Mouse (Mus musculus) liver, adult 2 months (tissue): ENCODE measurements at regions not wholly inside any gene's neighbourhood (a gene's known extent, or its start where the extent isn't known, plus 50 kb on each side); places are given as distances from the start of the nearest gene placed in this dataset.

ENCODE experiments used
- DNase-seq: peaks from one replicate; pipeline ENCODE4 v3.0.0-alpha.2; 2011; ENCODE audit warnings: low read depth, low spot score; ENCODE audit errors: extremely low read depth
- H3K27ac ChIP-seq: fragments of 200-500 bp; replicated peaks from 2 replicates; pipeline ENCODE4 v1.5.1; 2012; ENCODE audit warnings: low read depth, mild to moderate bottlenecking, control low read depth, inconsistent platforms, low read length; ENCODE audit not compliant: insufficient read depth
- H3K27me3 ChIP-seq: fragments of 200-500 bp; 2 replicates; pipeline ENCODE4 v1.6.1; 2012; ENCODE audit warnings: mild to moderate bottlenecking, moderate library complexity, low read length, inconsistent platforms; ENCODE audit not compliant: control insufficient read depth, insufficient read depth
- H3K36me3 ChIP-seq: fragments of 200-500 bp; 2 replicates; pipeline ENCODE4 v1.6.1; 2012; ENCODE audit warnings: low read length, inconsistent platforms; ENCODE audit not compliant: control insufficient read depth, insufficient read depth
- H3K4me1 ChIP-seq: fragments of 200-500 bp; 2 replicates; pipeline ENCODE4 v1.6.1; 2011; ENCODE audit warnings: low read length; ENCODE audit not compliant: control insufficient read depth, insufficient read depth
- H3K4me3 ChIP-seq: fragments of 200-500 bp; 2 replicates; pipeline ENCODE4 v1.5.1; 2011; ENCODE audit warnings: low read depth, mild to moderate bottlenecking, control low read depth, low read length, moderate library complexity; ENCODE audit not compliant: insufficient read depth
- H3K79me2 ChIP-seq: fragments of 200-500 bp; 2 replicates; pipeline ENCODE4 v1.6.1; 2012; ENCODE audit warnings: inconsistent platforms, mild to moderate bottlenecking, low read length, moderate library complexity; ENCODE audit not compliant: control insufficient read depth, insufficient read depth
- H3K9ac ChIP-seq: fragments of 200-500 bp; 2 replicates; pipeline ENCODE4 v1.6.1; 2012; ENCODE audit warnings: low read depth, mild to moderate bottlenecking, control low read depth, inconsistent platforms, low read length
- CTCF ChIP-seq: fragments of 200-500 bp; IDR thresholded peaks from 2 replicates; pipeline ENCODE4 v1.5.1; 2011; ENCODE audit warnings: low read depth, low read length, control low read depth
- POLR2A ChIP-seq: fragments of 200-500 bp; IDR thresholded peaks from 2 replicates; pipeline ENCODE4 v1.6.1; 2011; ENCODE audit warnings: low read length, control low read depth; ENCODE audit not compliant: insufficient read depth; ENCODE audit errors: extremely low read depth
- whole genome bisulfite sequencing: fragments of 180-500 bp; shearing (Covaris S2); methylation state at CpG from one replicate; pipeline ENCODE4 v1.1.7; 2018; 5-methylcytosine and 5-hydroxymethylcytosine counted together

DNA sequence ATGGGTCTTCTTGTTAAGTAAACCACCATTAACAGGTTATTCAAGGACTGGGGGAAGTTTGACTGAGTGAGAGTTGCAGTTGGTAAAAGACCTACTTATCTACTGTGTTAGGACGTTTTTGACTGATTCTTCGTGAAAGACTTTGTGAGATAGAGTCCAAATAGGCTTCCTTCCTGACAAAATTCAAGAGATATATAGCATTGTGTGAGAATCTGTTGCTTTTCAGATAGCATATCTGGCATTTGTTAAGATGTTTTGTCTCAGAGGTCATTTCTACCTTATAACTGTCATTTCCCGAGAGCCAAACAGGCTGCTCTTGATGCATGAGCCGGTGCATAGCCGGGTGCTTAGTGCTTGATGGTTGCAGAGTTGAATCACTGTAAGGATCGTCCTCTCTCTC is 214.8 kb downstream of the Pten start:
- 86% methylated on average over 6 of the region's 6 CpGs for whole genome bisulfite sequencing
- no peaks in the 10 kb centered on the region for H3K27me3 ChIP-seq
- no peak overlapping the region for H3K4me3 ChIP-seq
- no peak for TF ChIP-seq POLR2A
- no peak for TF ChIP-seq CTCF
- H3K9ac ChIP-seq = no peak overlapping the region
- H3K27ac ChIP-seq = no peak overlapping the region
- no peaks in the 10 kb centered on the region for H3K79me2 ChIP-seq
- no peak for DNase-seq
- H3K4me1 ChIP-seq = no peaks in the 10 kb centered on the region
- H3K36me3 ChIP-seq = no peaks in the 10 kb centered on the region

DNA sequence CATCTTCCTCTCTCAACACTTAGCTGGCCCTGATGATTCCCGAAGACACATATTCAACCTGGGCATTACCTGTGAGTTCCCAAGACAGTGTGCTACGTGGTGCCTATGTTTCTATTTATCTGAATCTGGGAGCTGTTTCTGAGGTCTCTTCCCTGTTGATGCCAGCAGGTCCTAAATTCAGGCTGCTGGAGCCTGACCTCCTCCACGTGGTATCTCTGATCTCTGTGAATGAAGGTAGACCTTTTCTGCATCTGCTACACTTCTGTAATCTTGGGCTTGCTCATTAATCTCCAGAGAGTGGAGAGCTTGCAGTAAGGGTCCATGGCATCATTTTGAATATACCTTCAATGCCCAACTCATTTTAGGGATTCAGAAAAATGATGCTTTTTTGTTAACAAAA is 215.8 kb downstream of the Pten start:
- 0 out of 2 replicates have a peak, but pooled peaks cover 2% of the 10 kb centered on the region for H3K4me1 ChIP-seq
- no peak for DNase-seq
- H3K4me3 ChIP-seq = no peak overlapping the region
- no peak overlapping the region for H3K27ac ChIP-seq
- no peak for TF ChIP-seq CTCF
- no peak for TF ChIP-seq POLR2A
- no peaks in the 10 kb centered on the region for H3K79me2 ChIP-seq
- 87% methylated on average over 3 of the region's 3 CpGs for WGBS
- no peaks in the 10 kb centered on the region for H3K36me3 ChIP-seq
- H3K9ac ChIP-seq = no peak overlapping the region
- no peaks in the 10 kb centered on the region for H3K27me3 ChIP-seq

DNA sequence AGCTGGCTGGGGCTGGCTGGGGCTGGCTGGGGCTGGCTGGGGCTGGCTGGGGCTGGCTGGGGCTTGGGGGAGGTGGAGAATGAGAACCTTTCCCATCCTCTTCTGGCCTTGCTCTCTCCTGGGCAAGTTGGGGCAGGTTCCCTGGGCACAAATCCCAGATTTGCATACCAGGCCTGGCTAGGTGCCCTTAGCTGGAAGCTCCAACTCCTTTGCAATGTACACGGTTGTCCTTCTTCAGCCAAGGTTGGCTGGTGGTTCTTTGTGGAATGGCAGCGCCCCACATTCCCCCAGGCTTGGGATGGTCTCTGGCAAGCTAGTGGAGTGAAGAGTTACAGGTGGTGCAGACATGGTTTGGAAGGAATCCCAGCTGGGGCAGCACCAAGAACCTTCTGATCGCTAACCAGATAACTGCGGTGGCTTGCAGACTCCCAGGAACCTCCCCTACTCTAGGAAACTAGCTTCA is 217.5 kb downstream of the Pten start:
- 23% methylated on average over 4 of the region's 4 CpGs for WGBS
- H3K4me3 ChIP-seq = no peak overlapping the region
- no peaks in the 10 kb centered on the region for H3K79me2 ChIP-seq
- TF ChIP-seq CTCF (no peak), POLR2A (no peak)
- DNase-seq = peak; percentile 84
- peaks cover 2% of the 10 kb centered on the region; the same call in 1 of the 2 replicates for H3K4me1 ChIP-seq
- H3K9ac ChIP-seq = no peak overlapping the region
- no peaks in the 10 kb centered on the region for H3K36me3 ChIP-seq
- no peaks in the 10 kb centered on the region for H3K27me3 ChIP-seq
- no peak overlapping the region for H3K27ac ChIP-seq

DNA sequence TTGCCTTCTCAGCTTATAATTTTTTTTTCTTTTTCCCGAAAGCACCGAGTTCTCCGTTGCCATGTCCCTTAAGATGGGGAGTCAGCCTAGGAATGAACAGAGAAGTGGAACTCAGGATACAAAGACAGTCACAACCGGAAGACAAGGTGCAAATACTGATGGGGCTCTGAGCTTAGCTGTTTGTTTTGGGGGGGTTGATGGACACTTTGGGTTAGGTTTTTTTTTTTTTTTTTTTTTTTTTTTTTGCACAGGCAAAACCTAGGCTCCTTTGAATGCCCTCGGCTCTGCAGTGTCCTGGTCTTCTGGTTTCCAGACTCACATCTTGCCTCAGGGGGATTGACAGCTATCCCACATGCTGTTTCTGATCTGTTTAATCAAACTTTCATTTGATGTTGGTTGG is 218.0 kb downstream of the Pten start:
- H3K27ac ChIP-seq = no peak overlapping the region
- DNase-seq = no peak
- TF ChIP-seq POLR2A (no peak), CTCF (no peak)
- H3K27me3 ChIP-seq = no peaks in the 10 kb centered on the region
- H3K9ac ChIP-seq = no peak overlapping the region
- H3K79me2 ChIP-seq = no peaks in the 10 kb centered on the region
- no peaks in the 10 kb centered on the region for H3K36me3 ChIP-seq
- WGBS = 78% methylated on average over 5 of the region's 5 CpGs
- peaks cover 2% of the 10 kb centered on the region; the same call in 1 of the 2 replicates for H3K4me1 ChIP-seq
- H3K4me3 ChIP-seq = no peak overlapping the region

DNA sequence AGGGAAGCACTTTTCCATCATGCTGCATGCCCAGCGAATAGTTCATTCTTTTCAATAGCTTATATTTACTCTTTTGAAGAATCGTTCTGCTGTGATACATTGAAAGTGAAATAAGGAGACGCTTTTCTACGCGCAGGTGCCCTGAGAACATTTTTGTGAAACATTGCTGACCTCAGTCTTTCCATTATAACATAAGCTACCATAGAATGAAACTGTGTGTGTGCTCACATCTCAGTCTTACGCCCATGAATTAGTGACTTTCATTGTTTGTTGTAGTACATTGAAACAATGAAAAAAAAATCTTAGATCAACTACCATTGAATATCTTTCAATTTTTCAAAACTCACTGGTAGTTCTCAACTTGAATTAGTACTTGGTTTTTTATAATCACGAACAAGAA is 219.2 kb downstream of the Pten start:
- H3K9ac ChIP-seq = no peak overlapping the region
- H3K27me3 ChIP-seq = no peaks in the 10 kb centered on the region
- no peaks in the 10 kb centered on the region for H3K79me2 ChIP-seq
- H3K4me1 ChIP-seq = peaks cover 2% of the 10 kb centered on the region; the same call in 1 of the 2 replicates
- H3K4me3 ChIP-seq = no peak overlapping the region
- DNase-seq = no peak
- TF ChIP-seq POLR2A (no peak), CTCF (no peak)
- 97% methylated on average over 7 of the region's 7 CpGs for WGBS
- no peaks in the 10 kb centered on the region for H3K36me3 ChIP-seq
- H3K27ac ChIP-seq = no peak overlapping the region

DNA sequence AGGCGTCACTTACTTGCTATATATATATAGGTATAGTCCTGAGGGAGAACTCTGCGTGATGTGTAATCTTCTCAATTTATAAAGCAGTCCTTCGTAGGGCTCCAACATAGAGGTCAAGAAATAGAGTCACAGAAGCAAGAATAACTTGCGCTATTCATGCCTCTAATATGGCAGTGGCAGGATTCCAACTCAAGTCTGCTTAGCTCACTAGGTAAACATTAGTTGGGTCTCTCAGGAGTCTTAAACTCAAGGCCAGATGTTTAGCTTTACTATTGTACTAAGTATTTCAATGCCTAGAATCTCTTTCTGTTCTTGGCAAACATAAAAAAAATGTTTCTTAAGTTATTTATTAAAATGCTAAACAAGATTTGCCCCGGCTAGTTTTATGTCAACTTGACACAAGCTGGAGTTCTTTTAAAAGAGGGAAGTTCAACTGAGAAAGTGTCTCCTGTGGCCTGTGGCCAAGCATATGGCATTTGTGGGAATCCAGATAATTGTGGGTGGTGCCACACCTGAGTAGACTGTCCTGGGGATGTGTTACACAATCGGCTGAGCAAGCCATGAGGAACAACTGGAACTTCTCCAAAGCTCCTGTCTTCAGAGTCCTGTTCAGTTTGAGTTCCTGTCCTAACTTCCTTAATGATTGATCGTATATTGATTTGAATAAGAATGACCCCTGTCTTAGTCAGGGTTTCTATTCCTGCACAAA is 220.9 kb downstream of the Pten start:
- no peaks in the 10 kb centered on the region for H3K79me2 ChIP-seq
- H3K27me3 ChIP-seq = no peaks in the 10 kb centered on the region
- H3K4me1 ChIP-seq = peaks cover 2% of the 10 kb centered on the region; the same call in 1 of the 2 replicates
- WGBS = 69% methylated on average over 7 of the region's 7 CpGs
- no peak overlapping the region for H3K9ac ChIP-seq
- no peaks in the 10 kb centered on the region for H3K36me3 ChIP-seq
- no peak overlapping the region for H3K4me3 ChIP-seq
- peak; percentile 83 for DNase-seq
- no peak for TF ChIP-seq POLR2A
- TF ChIP-seq CTCF = no peak
- no peak overlapping the region for H3K27ac ChIP-seq
